Mouse (Mus musculus): ENCODE data around the gene Gm21970.

- TF ChIP-seq GATA1 (IDR thresholded peaks at IDR 0.05; ENCODE audit: borderline replicate concordance, low read length), result no peak
- no peak for TF ChIP-seq FLI1 (IDR thresholded peaks at IDR 0.05; ENCODE audit: low read length)
Measured at GRCm38 (mm10) chr16:91381606-91382005, 9.9 kb upstream of the Gm21970 start.

All from megakaryocyte, embryonic 14.5 days (primary cell).